Mouse (Mus musculus) hindbrain, embryonic 16.5 days (tissue): ENCODE measurements at regions not wholly inside any gene's neighbourhood (a gene's known extent, or its start where the extent isn't known, plus 50 kb on each side); places are given as distances from the start of the nearest gene placed in this dataset.
A peak's percentile ranks its signal among the peaks of the same experiment; 100 is the strongest.

Source experiments
- ATAC-seq: fragments of 200-750 bp; cut with Nextera tagmentation; 2 replicates; pipeline ENCODE4 v1.8.0; 2017; ENCODE audit warnings: moderate TSS enrichment, moderate library complexity
- H3K27ac ChIP-seq: fragments of 300-500 bp; sonication (generic); 2 replicates; pipeline ENCODE4 v1.5.1; 2014; ENCODE audit warnings: low read depth, mild to moderate bottlenecking, control low read depth, low read length, moderate library complexity
- H3K27me3 ChIP-seq: fragments of 300-500 bp; sonication (generic); replicated peaks from 2 replicates; pipeline ENCODE4 v1.6.1; 2014; ENCODE audit warnings: low read length; ENCODE audit not compliant: control insufficient read depth, insufficient read depth
- H3K36me3 ChIP-seq: fragments of 300-500 bp; sonication (generic); 2 replicates; pipeline ENCODE4 v1.6.1; 2014; ENCODE audit warnings: mild to moderate bottlenecking, low read length, moderate library complexity, mixed read lengths; ENCODE audit not compliant: control insufficient read depth, insufficient read depth
- H3K4me1 ChIP-seq: fragments of 300-500 bp; sonication (generic); 2 replicates; pipeline ENCODE4 v1.6.1; 2014; ENCODE audit warnings: low read depth, low read length; ENCODE audit not compliant: control insufficient read depth, insufficient read depth
- H3K4me2 ChIP-seq: fragments of 300-500 bp; sonication (generic); 2 replicates; pipeline ENCODE4 v1.6.1; 2014; ENCODE audit warnings: mild to moderate bottlenecking, low read length, control low read depth, moderate library complexity
- H3K4me3 ChIP-seq: fragments of 300-500 bp; sonication (generic); 2 replicates; pipeline ENCODE4 v1.5.1; 2014; ENCODE audit warnings: mild to moderate bottlenecking, low read length, control low read depth, moderate library complexity
- H3K9ac ChIP-seq: fragments of 300-500 bp; sonication (generic); 2 replicates; pipeline ENCODE4 v1.6.1; 2014; ENCODE audit warnings: low read depth, mild to moderate bottlenecking, control low read depth, low read length, moderate library complexity
- H3K9me3 ChIP-seq: fragments of 300-500 bp; sonication (generic); 2 replicates; pipeline ENCODE4 v1.6.1; 2014; ENCODE audit warnings: mild to moderate bottlenecking, low read length, moderate library complexity; ENCODE audit not compliant: control insufficient read depth
- WGBS: fragments of 180-500 bp; shearing (Covaris S2); extraction: QIAGEN DNeasy Blood & Tissue Kit; methylation state at CpG from one replicate; pipeline ENCODE4 v1.1.7; 2014; 5-methylcytosine and 5-hydroxymethylcytosine counted together

- H3K4me3 ChIP-seq = no peak overlapping the region
- no peak overlapping the region for H3K9ac ChIP-seq
- no peaks in the 10 kb centered on the region for H3K36me3 ChIP-seq
- ATAC-seq = no peak
- H3K4me1 ChIP-seq = no peaks in the 10 kb centered on the region
- H3K27ac ChIP-seq = no peak overlapping the region
- H3K9me3 ChIP-seq = no peaks in the 10 kb centered on the region
- 82% methylated on average over 13 of the region's 13 CpGs for WGBS
- H3K4me2 ChIP-seq = no peak overlapping the region
- H3K27me3 ChIP-seq = no peaks in the 10 kb centered on the region
Observed at GRCm38 (mm10) chr9:122064937-122065673, 52.0 kb upstream of the Snrk start.

GRCm38 (mm10) chr9:122055820-122056550 is 59.1 kb upstream of the Pomgnt2 start:
- Histone ChIP-seq H3K27me3 (no peaks in the 10 kb centered on the region), H3K4me1 (no peaks in the 10 kb centered on the region), H3K4me3 (no peak overlapping the region), H3K9me3 (no peaks in the 10 kb centered on the region), H3K9ac (no peak overlapping the region), H3K27ac (no peak overlapping the region), H3K36me3 (no peaks in the 10 kb centered on the region), H3K4me2 (no peak overlapping the region)
- no peak for ATAC-seq
- WGBS = 74% methylated on average over 5 of the region's 5 CpGs

GRCm38 (mm10) chr9:122051716-122052115 is 54.8 kb upstream of the Pomgnt2 start:
- H3K36me3 ChIP-seq = no peaks in the 10 kb centered on the region
- no peaks in the 10 kb centered on the region for H3K27me3 ChIP-seq
- H3K9me3 ChIP-seq = no peaks in the 10 kb centered on the region
- ATAC-seq = no peak
- no peak overlapping the region for H3K9ac ChIP-seq
- no peak overlapping the region for H3K4me3 ChIP-seq
- H3K4me1 ChIP-seq = no peaks in the 10 kb centered on the region
- H3K27ac ChIP-seq = no peak overlapping the region
- WGBS = 40% methylated on average over 7 of the region's 7 CpGs
- H3K4me2 ChIP-seq = no peak overlapping the region

- no peak overlapping the region for H3K27ac ChIP-seq
- H3K36me3 ChIP-seq = no peaks in the 10 kb centered on the region
- ATAC-seq = no peak
- no peaks in the 10 kb centered on the region for H3K27me3 ChIP-seq
- WGBS = 69% methylated on average over 6 of the region's 6 CpGs
- no peak overlapping the region for H3K9ac ChIP-seq
- H3K9me3 ChIP-seq = no peaks in the 10 kb centered on the region
- H3K4me2 ChIP-seq = no peak overlapping the region
- H3K4me3 ChIP-seq = no peak overlapping the region
- H3K4me1 ChIP-seq = no peaks in the 10 kb centered on the region
Observed at GRCm38 (mm10) chr9:122051096-122051495, 54.2 kb upstream of the Pomgnt2 start.

GRCm38 (mm10) chr9:122048999-122049398 is 52.1 kb upstream of the Pomgnt2 start:
- ATAC-seq = no peak; the same call in 1 of the 2 replicates

DNA sequence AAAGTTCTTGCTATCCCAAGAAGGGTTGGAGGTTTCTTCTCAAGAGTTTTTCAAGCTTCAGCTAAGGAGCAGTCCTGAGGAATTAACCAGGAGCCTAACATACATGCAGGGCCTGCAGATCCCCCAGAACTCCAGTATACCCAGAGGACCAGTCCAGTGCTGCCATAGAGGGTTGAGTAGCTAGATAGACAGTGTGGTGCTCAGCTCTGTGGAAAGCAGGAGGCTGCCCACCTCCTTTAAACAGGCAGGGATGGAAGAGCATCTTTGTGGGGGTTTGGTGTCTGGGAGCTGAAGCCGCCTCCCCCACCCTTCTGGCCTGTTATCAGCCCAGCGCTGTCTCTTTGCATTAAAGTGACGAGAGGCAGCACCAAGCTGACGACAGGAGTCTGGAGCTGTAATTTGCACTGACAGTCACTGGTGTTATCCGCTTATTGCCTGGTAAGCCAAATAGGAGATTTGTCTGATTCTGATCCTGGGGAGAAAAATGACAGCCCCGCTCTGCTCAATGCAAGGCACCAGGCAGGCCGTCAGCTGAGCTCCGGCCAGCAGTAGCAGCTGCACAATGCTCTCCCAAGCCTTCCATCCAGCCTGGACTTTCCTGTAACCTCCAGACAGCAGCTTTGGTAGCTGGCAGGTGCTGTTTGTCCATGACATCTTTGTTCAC is 51.2 kb upstream of the Pomgnt2 start:
- Histone ChIP-seq H3K9ac (0 out of 2 replicates have a peak overlapping the region, but pooled peaks have one; percentile 25), H3K4me2 (no peak overlapping the region), H3K4me3 (no peak overlapping the region), H3K36me3 (no peaks in the 10 kb centered on the region), H3K27me3 (no peaks in the 10 kb centered on the region), H3K9me3 (no peaks in the 10 kb centered on the region), H3K27ac (peak overlapping the region; percentile 46), H3K4me1 (no peaks in the 10 kb centered on the region)
- peak; percentile 79 for ATAC-seq
- WGBS = 48% methylated on average over 8 of the region's 8 CpGs

More at GRCm38 (mm10) chr9:122048999-122049398, 52.1 kb upstream of the Pomgnt2 start:
- Histone ChIP-seq H3K9ac (no peak overlapping the region), H3K27ac (no peak overlapping the region), H3K4me2 (no peak overlapping the region), H3K36me3 (no peaks in the 10 kb centered on the region), H3K4me1 (no peaks in the 10 kb centered on the region), H3K9me3 (no peaks in the 10 kb centered on the region), H3K4me3 (no peak overlapping the region), H3K27me3 (no peaks in the 10 kb centered on the region)
- 71% methylated on average over 5 of the region's 5 CpGs for WGBS
